Comparison of ENCODE assay signal across 8 mouse cellular contexts in genomic region chr17:27534718-27535117, GRCm38 (mm10). TPM values are rescaled to one million over a fixed set of nuclear protein-coding genes. Genes with fewer than 3 reads are reported as not detected.
A peak's percentile ranks its signal among the peaks of the same experiment; 100 is the strongest.
DNase-seq lines count a peak whose midpoint lies in the region; ATAC-seq and TF ChIP-seq lines count a peak whose summit lies in the region.

No protein-coding gene starts in this region.

- intact Hi-C loops in gastrocnemius, adult 2 months (cut with DNase I) = loop anchor here (2.0 to 10.0 kb wide), 2 partner anchors 96 to 230 kb away; no protein-coding TSS in a partner anchor
- intact Hi-C loops in left cerebral cortex, postnatal 10 days (cut with DNase I) = loop anchor here (5.0 kb wide), 2 partner anchors 183 to 228 kb away; no protein-coding TSS in a partner anchor

- ATAC-seq in megakaryocyte-erythroid progenitor cell, adult 5-6 weeks (replicated peaks; ENCODE audit: low FRiP score, low TSS enrichment, poor library complexity, severe bottlenecking) = peak; percentile 83

- H3K4me3 ChIP-seq in gastrocnemius, adult 2 months = no peak overlapping the region

- TF ChIP-seq CTCF in gastrocnemius, adult 2 months (IDR thresholded peaks at IDR 0.05) = no peak

- H3K27ac ChIP-seq in gastrocnemius, adult 2 months = no peak overlapping the region

- DNase-seq in WW6 (ENCODE audit: low read depth, low spot score) = peak; percentile 89
- DNase-seq in cerebellum, postnatal 36 days = peak; percentile 91 to 96
- peak; percentile 86 for DNase-seq in gastrocnemius, adult 2 months
- DNase-seq in induced T-regulatory cell, adult 2 months (ENCODE audit: low read depth) = peak; percentile 90
- DNase-seq in left cerebral cortex, postnatal 10 days (ENCODE audit: extremely low spot score in 1 of 2, low spot score in 2 of 2) = peak; percentile 84 to 85
- peak; percentile 93 for DNase-seq in right cerebral cortex, postnatal 14 days
- DNase-seq in urinary bladder, postnatal 36 days (ENCODE audit: low spot score in 2 of 2) = peak; percentile 82 to 87

RNA-seq across cellular contexts. Expression of gene Grm4, which starts 13.5 kb away (rescaled TPM):
- not detected for total RNA-seq in gastrocnemius, adult 2 months (2021)
- 10 to 100 TPM; 23.7 to 24.2 TPM for total RNA-seq in left cerebral cortex, postnatal 10 days (2021)
- total RNA-seq in megakaryocyte-erythroid progenitor cell, adult 5-6 weeks (2014; fragmentation: Nextera tagmentation) = not detected in 2 replicates
- total RNA-seq in megakaryocyte-erythroid progenitor cell, adult 5-6 weeks (2017) = not detected in 2 replicates

RNA-seq across cellular contexts. Expression of gene Hmga1, which starts 21.6 kb away (rescaled TPM):
- total RNA-seq in gastrocnemius, adult 2 months (2021) = 10 to 100 TPM; 29.6 to 34.1 TPM
- total RNA-seq in left cerebral cortex, postnatal 10 days (2021) = 10 to 100 TPM; 40.6 TPM
- total RNA-seq in megakaryocyte-erythroid progenitor cell, adult 5-6 weeks (2014; fragmentation: Nextera tagmentation) = 271 and 334 TPM in 2 replicates
- 97.8 and 182 TPM in 2 replicates for total RNA-seq in megakaryocyte-erythroid progenitor cell, adult 5-6 weeks (2017)

RNA-seq across cellular contexts. Expression of gene AI413582, which starts 30.8 kb away (rescaled TPM):
- total RNA-seq in gastrocnemius, adult 2 months (2021) = 1 to 10 TPM; 3.0 to 3.3 TPM
- total RNA-seq in left cerebral cortex, postnatal 10 days (2021) = 10 to 100 TPM; 80.4 to 95.9 TPM
- total RNA-seq in megakaryocyte-erythroid progenitor cell, adult 5-6 weeks (2014; fragmentation: Nextera tagmentation) = 14.3 and 20.0 TPM in 2 replicates
- 7.0 and 8.7 TPM in 2 replicates for total RNA-seq in megakaryocyte-erythroid progenitor cell, adult 5-6 weeks (2017)

Comparison
In these comparisons a context has a peak if more than half of its experiments do, and no peak if none do; other contexts are left out.
1. RNA of gene Grm4, which starts 13.5 kb away (total RNA-seq): 23.7 to 24.2 TPM in left cerebral cortex, postnatal 10 days; not detected in gastrocnemius, adult 2 months and not detected in megakaryocyte-erythroid progenitor cell, adult 5-6 weeks; every median in the first group is over 10 times any median in the second.
2. Peak in every context shown above with its lines, with median percentiles within 50 percentile points of each other: DNase-seq.